Mouse (Mus musculus) neural tube, embryonic 14.5 days (tissue): ENCODE measurements at regions not wholly inside any gene's neighbourhood (a gene's known extent, or its start where the extent isn't known, plus 50 kb on each side); places are given as distances from the start of the nearest gene placed in this dataset.

ENCODE experiments used
- ATAC-seq: fragments of 200-750 bp; cut with Nextera tagmentation; 2 replicates; pipeline ENCODE4 v1.8.0; 2017; ENCODE audit warnings: low read depth, mild to moderate bottlenecking, moderate TSS enrichment, moderate library complexity
- H3K27ac ChIP-seq: fragments of 300-500 bp; sonication (generic); 2 replicates; pipeline ENCODE4 v1.5.1; 2014; ENCODE audit warnings: low read depth, mild to moderate bottlenecking, control low read depth, low read length, moderate library complexity, mixed read lengths
- H3K27me3 ChIP-seq: fragments of 300-500 bp; sonication (generic); 2 replicates; pipeline ENCODE4 v1.6.1; 2014; ENCODE audit warnings: low read length; ENCODE audit not compliant: control insufficient read depth, insufficient read depth
- H3K36me3 ChIP-seq: fragments of 300-500 bp; sonication (generic); 2 replicates; pipeline ENCODE4 v1.6.1; 2014; ENCODE audit warnings: low read length, mixed read lengths; ENCODE audit not compliant: control insufficient read depth, insufficient read depth
- H3K4me1 ChIP-seq: fragments of 300-500 bp; sonication (generic); 2 replicates; pipeline ENCODE4 v1.6.1; 2014; ENCODE audit warnings: low read length; ENCODE audit not compliant: control insufficient read depth, insufficient read depth
- H3K4me2 ChIP-seq: fragments of 300-500 bp; sonication (generic); 2 replicates; pipeline ENCODE4 v1.6.1; 2014; ENCODE audit warnings: mild to moderate bottlenecking, low read depth, low read length, control low read depth
- H3K4me3 ChIP-seq: fragments of 300-500 bp; sonication (generic); 2 replicates; pipeline ENCODE4 v1.5.1; 2014; ENCODE audit warnings: low read depth, low read length, control low read depth, mixed read lengths
- H3K9ac ChIP-seq: fragments of 300-500 bp; sonication (generic); replicated peaks from 2 replicates; pipeline ENCODE4 v1.6.1; 2014; ENCODE audit warnings: low read depth, mild to moderate bottlenecking, control low read depth, low read length, mixed read lengths
- H3K9me3 ChIP-seq: fragments of 300-500 bp; sonication (generic); 2 replicates; pipeline ENCODE4 v1.6.1; 2016; ENCODE audit warnings: low read length; ENCODE audit not compliant: control insufficient read depth
- WGBS: fragments of 180-500 bp; shearing (Covaris S2); extraction: QIAGEN DNeasy Blood & Tissue Kit; methylation state at CpG from one replicate; pipeline ENCODE4 v1.1.7; 2014; 5-methylcytosine and 5-hydroxymethylcytosine counted together

DNA sequence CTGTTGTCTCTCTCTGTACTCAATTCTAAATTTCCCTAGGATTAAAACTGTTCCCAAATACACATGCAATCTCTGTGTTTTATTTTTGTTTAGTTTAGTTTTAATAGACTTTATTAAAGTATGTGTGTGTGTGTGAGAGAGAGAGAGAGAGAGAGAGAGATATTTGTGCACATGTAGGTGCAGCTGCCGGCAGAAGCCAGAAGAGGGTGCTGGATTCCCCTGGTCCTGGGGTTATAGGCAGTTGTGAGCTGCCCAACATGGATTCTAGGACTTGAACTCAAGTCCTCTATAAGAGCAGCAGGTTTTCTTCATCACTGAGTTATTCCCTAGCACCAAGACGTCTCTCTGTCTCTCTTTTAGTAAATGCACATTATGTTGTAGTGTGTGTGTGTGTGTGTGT, 64.7 kb upstream of the Slc22a12 start:
- no peak overlapping the region for H3K27ac ChIP-seq
- H3K9ac ChIP-seq: no peak overlapping the region
- no peaks in the 10 kb centered on the region for H3K9me3 ChIP-seq
- 95% methylated on average over 2 of the region's 2 CpGs for WGBS
- no peak overlapping the region for H3K4me2 ChIP-seq
- no peaks in the 10 kb centered on the region for H3K27me3 ChIP-seq
- H3K4me3 ChIP-seq: no peak overlapping the region
- no peak for ATAC-seq
- H3K36me3 ChIP-seq: no peaks in the 10 kb centered on the region
- 0 out of 2 replicates have a peak, but pooled peaks cover 5% of the 10 kb centered on the region for H3K4me1 ChIP-seq

- 0 out of 2 replicates have a peak, but pooled peaks cover 5% of the 10 kb centered on the region for H3K4me1 ChIP-seq
- H3K27me3 ChIP-seq: no peaks in the 10 kb centered on the region
- H3K4me3 ChIP-seq: no peak overlapping the region
- H3K9me3 ChIP-seq: no peaks in the 10 kb centered on the region
- no peak overlapping the region for H3K27ac ChIP-seq
- H3K9ac ChIP-seq: no peak overlapping the region
- 85% methylated on average over 7 of the region's 7 CpGs for WGBS
- ATAC-seq: no peak
- no peaks in the 10 kb centered on the region for H3K36me3 ChIP-seq
- no peak overlapping the region for H3K4me2 ChIP-seq
Measured at GRCm38 (mm10) chr19:6606667-6607066, 63.8 kb upstream of the Slc22a12 start.

- no peak overlapping the region for H3K9ac ChIP-seq
- 0 out of 2 replicates have a peak, but pooled peaks cover under 1% of the 10 kb centered on the region for H3K4me1 ChIP-seq
- H3K36me3 ChIP-seq: no peaks in the 10 kb centered on the region
- H3K4me3 ChIP-seq: no peak overlapping the region
- no peaks in the 10 kb centered on the region for H3K9me3 ChIP-seq
- H3K27me3 ChIP-seq: no peaks in the 10 kb centered on the region
- H3K27ac ChIP-seq: no peak overlapping the region
- no peak overlapping the region for H3K4me2 ChIP-seq
- ATAC-seq: no peak
- 66% methylated on average over 8 of the region's 8 CpGs for WGBS
Measured at GRCm38 (mm10) chr19:6604702-6605101, 61.9 kb upstream of the Slc22a12 start.

- ATAC-seq: no peak
- H3K4me1 ChIP-seq: no peaks in the 10 kb centered on the region
- no peak overlapping the region for H3K27ac ChIP-seq
- H3K9ac ChIP-seq: no peak overlapping the region
- H3K9me3 ChIP-seq: no peaks in the 10 kb centered on the region
- 24% methylated on average over 12 of the region's 12 CpGs for whole genome bisulfite sequencing
- no peaks in the 10 kb centered on the region for H3K36me3 ChIP-seq
- H3K27me3 ChIP-seq: no peaks in the 10 kb centered on the region
- H3K4me3 ChIP-seq: no peak overlapping the region
- no peak overlapping the region for H3K4me2 ChIP-seq
Measured at GRCm38 (mm10) chr19:6600873-6601530, 58.2 kb upstream of the Slc22a12 start.

DNA sequence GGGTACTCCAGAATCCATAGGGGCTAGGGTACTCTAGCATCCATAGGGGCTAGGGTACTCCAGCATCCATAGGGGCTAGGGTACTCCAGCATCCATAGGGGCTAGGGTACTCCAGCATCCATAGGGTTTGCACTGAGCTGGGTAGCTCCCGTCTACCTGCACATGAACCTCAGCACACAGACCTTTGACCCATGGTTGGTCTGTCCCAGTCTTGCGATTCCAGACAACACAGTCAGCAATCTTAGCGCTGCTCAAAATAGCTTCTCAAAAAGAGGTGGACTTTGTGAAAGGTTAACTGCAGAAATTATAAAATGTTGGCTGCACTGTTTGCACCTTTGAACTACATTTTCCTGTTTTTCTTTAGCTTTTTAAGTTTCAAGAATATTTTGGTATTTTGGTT, 56.4 kb upstream of the Slc22a12 start:
- no peak overlapping the region for H3K27ac ChIP-seq
- no peak for ATAC-seq
- H3K4me2 ChIP-seq: no peak overlapping the region
- H3K9me3 ChIP-seq: no peaks in the 10 kb centered on the region
- no peaks in the 10 kb centered on the region for H3K36me3 ChIP-seq
- no peaks in the 10 kb centered on the region for H3K4me1 ChIP-seq
- H3K27me3 ChIP-seq: no peaks in the 10 kb centered on the region
- no peak overlapping the region for H3K4me3 ChIP-seq
- no peak overlapping the region for H3K9ac ChIP-seq
- WGBS: 90% methylated on average over 3 of the region's 3 CpGs

- 88% methylated on average over 3 of the region's 3 CpGs for WGBS
- Histone ChIP-seq H3K36me3 (no peaks in the 10 kb centered on the region), H3K9ac (no peak overlapping the region), H3K4me1 (no peaks in the 10 kb centered on the region), H3K4me3 (no peak overlapping the region), H3K27me3 (no peaks in the 10 kb centered on the region), H3K9me3 (no peaks in the 10 kb centered on the region), H3K4me2 (no peak overlapping the region), H3K27ac (no peak overlapping the region)
- no peak for ATAC-seq
Measured at GRCm38 (mm10) chr19:6598186-6598585, 55.4 kb upstream of the Slc22a12 start.

DNA sequence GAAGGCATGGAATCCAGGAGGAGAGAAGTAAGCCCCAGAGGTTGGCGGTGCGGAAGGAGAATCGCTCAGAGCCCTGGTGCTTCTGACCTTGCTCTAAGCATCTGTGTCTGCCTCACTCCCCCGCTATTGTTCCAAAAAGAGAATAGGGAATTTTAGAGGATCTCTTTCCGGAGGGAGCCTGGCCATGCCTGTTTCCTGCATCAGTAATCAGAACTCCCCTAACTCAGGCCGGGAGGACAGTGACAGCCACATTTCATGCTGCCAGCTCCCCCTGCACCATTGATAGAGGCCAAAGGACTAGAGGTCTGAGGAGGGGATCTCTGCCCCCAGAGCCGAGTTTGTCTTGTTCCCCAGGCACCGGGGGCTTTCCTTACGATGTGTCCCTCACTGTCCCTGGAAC, 53.0 kb upstream of the Slc22a12 start:
- H3K4me2 ChIP-seq: no peak overlapping the region
- ATAC-seq: no peak
- H3K9ac ChIP-seq: no peak overlapping the region
- H3K4me3 ChIP-seq: no peak overlapping the region
- H3K4me1 ChIP-seq: no peaks in the 10 kb centered on the region
- no peaks in the 10 kb centered on the region for H3K27me3 ChIP-seq
- no peaks in the 10 kb centered on the region for H3K9me3 ChIP-seq
- H3K36me3 ChIP-seq: no peaks in the 10 kb centered on the region
- WGBS: 53% methylated on average over 9 of the region's 9 CpGs
- no peak overlapping the region for H3K27ac ChIP-seq
